Mouse (Mus musculus): ENCODE results near the gene Mapk8ip3. TPM values are rescaled to one million over a fixed set of nuclear protein-coding genes. Genes with fewer than 3 reads are reported as not detected.
"Not testable (repeated sequence)": the region's sequence is repeated elsewhere in the genome, so short reads cannot be mapped to it uniquely, and the experiment has no call there.

Mapk8ip3 gene
- 157 and 177 TPM in 2 replicates for total RNA-seq (2021)
- long read RNA-seq, partial matches to known transcripts: 19 of 33 reads
- long read RNA-seq, other reads (novel, unspliced or antisense): 14 of 33 reads

DNA sequence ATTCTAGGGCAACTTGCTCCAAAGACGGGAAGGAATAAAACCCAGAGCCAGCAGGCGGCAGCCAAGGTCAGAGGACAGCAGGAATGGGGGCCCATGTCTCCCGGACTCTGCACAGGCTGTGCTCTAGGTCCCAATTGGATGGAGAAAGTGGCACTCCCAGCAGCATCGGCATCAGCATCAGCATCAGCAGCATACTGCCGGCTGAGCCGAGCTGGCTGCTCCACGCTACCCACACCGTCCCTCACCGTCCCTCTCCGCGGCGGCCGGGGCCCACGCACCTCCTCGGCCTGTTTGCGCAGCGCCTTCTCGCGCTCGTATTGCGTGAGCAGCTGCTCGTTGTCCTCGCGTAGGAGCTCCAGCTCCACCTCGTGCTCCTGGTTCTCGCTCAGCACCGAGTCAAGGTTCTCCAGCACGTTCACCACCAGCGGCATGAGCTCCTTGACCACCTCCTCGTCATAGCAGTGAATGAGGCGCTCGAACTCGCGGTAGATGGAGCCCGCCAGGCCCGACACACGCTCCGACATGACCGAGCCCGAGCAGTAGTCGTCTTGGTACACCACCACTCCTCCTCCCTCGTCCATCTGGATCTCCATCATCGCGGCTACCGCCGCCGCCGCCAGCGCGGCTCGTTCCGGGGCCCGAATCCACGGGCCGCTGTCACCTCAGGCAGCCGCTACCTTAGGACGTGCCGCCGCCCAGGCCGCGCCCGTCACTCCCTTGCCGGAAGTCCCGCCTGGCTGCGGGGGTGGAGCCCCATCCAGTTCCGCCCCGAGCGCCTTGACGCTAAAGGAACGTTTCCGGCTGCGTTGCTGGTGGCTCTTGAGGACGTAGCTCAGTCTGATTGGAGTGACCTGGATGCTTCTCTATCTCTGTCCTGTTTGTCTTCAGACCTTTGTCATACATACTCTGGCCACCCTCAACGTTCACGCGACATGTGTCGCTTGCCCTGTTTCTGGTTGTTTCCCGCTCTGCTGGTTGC lies at the start of gene Mapk8ip3:
Mapk8ip3 (minus strand) TSS at position 719 of the 979 bp plus-strand sequence.
- DNase-seq: peak; percentile 97

DNA sequence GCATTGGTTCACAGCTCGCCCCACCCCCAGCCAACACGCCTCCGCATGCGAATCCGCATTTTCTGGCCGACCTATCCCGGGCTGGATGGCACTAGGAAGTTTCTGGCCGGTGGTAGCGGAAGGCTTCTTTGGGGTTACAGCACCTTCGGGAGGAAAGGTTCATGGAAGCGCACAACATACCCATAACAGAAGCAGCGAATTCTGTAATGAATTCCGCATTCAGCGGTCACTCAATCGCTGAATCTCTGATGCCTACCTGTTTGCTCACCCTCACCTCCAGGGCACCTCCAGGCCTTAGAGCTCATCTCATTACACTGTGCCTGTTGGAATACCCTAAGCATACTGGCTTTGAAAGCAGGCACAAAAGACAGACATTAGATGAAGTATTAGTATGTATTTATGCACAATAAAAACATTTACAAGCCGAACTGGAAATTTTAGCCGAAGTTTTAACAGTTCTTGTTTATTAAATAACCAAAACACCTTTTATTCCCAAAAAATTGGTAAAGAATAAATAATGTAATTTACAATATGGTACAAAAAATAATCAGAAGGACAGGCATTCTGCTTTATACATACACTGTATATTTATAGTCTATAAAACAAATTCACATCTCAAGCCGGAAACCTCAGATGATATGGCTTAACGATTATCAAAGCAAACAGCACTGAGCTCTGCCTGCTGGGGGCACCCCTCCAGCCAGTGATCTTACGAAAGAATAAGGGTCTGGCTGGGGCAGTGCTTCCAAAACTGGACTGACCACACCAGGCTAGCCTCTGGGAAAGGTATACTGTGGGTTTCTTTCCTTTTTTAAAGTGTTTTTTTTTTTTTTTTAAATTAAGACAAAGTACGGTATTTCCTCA lies 24.3 kb upstream of the Mapk8ip3 start:
- DNase-seq: no peak

DNA sequence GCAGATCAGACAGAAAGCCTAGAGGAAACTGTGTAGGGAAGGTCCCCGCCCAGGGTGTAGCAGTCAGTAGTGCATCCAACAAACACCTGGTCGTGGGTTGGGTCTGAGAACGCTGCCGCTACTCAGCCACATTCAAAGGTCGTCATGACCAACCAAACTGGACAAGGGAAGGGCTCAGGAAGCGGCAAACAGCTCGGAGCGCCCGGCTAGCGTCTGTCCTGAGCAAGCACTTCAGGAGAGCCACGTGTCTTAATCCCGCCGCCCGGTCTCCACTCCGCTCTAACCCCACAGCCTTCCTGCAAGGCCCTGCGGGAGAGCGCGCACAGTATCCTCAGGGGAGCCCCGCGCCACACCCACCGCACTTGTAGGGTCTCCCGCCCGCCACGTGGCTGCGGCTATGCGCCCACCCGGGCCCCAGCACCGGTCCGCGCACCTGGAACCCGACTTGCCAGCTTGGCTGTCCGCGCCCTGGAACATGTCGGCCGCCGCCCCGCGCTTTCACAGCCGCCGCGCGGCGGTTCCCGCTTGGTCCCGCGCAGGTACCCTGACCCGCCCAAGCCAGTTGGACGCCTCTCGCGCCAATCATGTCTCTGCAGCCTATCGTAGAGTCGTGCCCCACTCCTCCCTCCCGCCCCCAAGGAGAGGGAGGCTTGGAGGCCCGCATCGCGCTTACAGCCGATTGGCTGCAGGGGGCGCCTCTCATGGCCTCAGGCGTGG lies 23.5 kb upstream of the Mapk8ip3 start, which contains the start of gene Jpt2:
Jpt2 (minus strand) TSS at position 555 of the 717 bp plus-strand sequence.
- peak; percentile 99 for DNase-seq

DNA sequence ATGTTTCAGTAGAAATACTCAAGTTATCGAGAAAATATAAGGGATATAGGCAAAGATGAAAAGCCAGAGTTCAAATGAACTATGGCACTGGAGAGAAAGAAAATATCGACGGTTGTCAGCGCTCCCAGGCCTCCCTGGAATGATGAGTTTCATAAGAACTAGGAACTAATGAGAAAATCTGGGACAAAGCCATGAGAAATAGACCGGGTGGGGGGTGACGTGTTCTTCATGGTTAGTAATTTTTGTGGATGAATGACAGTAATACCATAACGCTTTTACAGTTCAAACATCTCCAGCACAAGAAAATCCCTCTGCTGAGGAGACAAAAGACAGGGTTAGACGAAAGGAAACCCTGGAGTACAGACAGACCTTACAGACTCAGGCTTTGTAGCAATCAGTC lies 22.6 kb upstream of the Mapk8ip3 start:
- DNase-seq: no peak

DNA sequence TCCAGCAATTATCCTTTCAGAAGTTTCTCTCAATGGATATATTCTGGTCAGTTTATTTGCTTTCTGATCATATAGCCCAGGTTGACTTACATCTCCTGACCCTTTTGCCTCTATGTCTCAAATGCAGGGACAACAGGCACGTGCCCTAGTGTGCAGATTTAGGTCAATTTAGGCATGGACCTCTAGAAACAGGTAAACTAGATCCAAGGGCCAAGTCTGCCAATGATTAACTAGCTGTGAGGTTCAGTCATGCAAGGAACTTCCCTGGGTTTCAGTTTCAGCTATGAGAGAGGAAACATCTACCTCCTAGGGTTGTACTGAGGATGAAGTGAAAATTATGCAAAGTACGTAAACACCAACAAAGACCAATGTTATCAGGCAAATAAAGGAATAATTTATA lies 16.5 kb upstream of the Mapk8ip3 start:
- DNase-seq: no peak

DNA sequence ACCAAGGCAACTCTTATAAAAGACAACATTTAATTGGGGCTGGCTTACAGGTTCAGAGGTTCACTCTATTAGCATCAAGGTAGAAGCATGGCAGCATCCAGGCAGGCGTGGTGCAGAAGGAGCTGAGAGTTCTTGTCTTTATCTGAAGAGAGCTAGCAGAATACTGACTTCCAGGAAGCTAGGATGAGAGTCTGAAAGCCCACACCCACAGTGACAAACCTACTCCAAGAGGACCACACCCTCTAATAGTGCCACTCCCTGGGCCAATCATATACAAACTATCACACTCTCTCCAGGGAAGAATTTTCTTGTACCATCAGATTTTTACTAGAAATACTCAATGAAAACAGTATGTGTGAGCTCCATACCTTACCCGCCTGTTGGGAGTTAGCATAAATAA lies 13.9 kb upstream of the Mapk8ip3 start:
- no peak for DNase-seq

DNA sequence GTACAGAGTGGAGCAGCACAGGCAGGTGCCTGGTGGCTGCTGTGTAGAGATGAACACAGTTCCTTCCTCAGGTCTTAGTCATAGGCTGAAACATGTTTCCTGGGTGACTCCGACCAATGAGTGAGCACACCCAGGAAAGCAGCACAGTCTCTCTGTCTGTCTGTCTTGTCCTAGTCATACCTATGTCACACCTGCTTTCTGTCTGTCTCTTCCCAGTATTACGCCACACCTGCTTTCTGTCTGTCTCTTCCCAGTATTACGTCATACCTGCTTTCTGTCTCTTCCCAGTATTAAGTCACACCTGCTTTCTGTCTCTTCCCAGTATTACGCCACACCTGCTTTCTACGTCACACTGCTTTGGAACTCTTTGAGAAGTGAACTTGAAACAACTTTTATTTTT lies 11.4 kb upstream of the Mapk8ip3 start:
- no peak for DNase-seq

DNA sequence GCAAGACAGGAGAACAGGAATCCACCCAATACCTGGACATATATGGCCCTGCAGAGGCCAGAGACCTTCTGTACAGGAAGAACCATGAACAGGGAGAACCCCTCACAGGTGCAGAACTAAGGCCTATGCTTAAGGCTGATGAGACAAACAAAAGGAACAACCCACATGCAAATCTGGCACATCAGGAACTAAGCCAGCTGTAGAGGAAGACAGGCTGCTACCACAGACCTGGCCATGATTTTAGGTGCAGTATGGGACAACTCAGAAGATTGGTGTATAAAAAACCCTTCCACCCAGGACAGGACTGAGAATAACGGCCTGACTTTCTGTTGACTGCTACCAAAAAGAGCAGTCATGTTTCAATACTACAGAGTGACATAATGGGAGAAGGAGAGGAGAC lies 6.8 kb upstream of the Mapk8ip3 start:
- not testable (repeated sequence) for DNase-seq

DNA sequence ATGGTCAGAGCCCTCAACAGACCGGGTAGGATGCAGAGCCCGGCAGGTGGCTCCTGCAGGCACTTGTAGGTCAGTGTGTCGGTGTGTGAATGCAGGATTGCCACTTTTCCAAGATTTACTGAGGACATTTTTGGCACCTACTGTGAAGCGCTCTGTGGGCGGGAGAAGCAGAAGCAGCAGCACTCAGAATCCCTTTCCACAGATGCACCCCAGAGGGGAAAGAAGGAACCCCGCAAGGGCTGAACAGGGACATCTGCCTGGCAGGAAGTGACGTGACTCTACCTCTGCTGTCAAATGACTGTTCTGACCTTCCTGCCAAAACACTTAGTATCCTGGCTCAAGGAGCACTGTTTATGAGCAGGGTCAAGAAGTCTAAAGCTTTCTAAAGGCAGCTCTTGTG lies 6.3 kb upstream of the Mapk8ip3 start:
- no peak for DNase-seq

DNA sequence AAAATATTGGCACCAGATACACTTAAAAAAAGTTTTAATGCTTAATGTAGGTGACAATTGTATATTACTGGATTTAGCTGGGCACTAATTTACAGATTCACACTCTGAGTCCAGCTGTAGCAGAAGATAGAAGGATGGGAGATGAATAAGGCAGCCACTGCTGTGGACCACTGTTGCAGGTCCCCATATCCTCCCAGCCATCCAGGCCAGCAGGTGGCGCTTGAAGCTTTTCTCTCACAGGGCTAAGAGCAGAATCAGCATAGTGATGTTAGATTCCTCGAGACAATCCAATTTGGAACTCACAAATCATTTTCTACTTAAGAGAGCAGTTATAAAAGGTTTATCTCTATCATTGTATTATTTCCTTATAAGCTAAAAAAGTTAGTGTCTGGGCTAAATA lies 5.7 kb upstream of the Mapk8ip3 start:
- peak; percentile 47 for DNase-seq

DNA sequence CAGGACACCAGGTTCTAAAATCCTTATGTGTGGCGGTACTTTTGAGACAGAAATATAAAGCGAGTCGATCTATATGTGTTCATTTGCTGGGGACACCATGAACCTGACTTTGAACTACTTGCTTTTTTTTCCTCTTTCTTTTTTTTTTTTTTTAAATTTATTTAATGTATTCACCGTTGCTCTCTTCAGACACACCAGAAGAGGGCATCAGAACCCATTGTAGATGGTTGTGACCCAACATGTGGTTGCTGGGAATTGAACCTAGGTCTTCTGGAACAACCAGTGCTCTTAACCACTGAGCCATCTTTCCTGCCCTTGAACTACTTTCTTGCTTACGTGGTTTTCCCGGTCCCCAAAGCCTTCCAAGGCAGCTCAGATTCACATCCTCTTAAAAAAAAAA lies 489 bp upstream of the Mapk8ip3 start:
- DNase-seq: no peak

DNA sequence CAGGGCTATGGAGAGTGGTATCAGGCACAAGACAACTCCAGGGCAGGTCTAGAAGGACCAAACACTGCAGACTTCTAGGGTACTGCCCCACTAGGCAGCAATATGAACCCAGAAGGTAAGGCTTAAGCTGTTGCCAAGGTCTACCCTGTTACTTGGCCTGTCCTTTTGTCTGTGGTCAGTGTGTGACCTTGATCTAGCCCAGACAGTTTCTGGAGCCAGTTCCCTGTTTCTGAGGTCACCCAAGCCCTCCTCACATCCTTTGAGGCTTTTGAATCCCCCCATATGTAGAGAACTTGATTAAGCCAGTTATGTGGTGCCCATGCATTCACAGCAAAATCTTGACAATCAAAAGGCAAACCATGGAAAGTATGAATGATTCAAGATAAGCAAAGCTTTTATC lies 1.1 kb downstream of the Mapk8ip3 start:
- DNase-seq: no peak

DNA sequence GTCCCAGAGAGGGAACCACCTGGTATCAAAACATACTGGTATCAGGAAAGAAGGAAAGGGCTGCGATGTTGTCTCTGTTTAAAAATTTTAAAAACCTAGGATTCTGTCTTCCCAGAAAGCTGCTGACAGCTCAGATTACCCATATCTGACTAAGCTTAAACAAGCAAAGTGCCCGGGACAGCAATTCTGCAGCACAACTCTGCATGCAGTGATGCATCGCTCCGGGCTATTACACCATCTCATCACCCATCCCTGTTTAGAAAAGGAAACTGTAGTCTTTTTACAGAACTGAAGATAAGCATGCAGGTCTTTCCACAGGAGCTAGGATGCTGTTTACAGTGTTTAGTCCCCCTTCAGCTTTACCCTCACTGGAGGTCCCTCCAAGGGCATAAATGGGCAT lies 1.9 kb downstream of the Mapk8ip3 start:
- peak; percentile 15 for DNase-seq

DNA sequence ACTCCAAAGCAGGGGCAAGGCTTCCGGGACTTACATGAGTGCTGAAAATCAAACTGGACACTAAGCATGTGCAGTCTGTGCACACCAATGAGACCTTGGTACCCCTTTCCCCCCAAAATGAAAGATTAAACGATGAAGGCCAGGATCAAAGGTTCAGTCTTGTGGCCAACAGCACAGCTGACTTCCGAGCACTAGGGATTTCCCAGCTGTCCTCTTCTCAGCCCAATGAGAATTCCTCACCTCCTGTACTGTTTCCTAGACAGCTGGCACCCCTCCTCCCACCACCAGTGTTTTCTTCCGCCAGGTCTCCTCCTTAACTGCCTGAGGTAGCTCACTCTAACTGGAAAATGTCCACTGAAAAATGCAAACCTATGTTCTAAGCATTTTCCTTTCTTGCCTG lies 3.6 kb downstream of the Mapk8ip3 start:
- DNase-seq: no peak

DNA sequence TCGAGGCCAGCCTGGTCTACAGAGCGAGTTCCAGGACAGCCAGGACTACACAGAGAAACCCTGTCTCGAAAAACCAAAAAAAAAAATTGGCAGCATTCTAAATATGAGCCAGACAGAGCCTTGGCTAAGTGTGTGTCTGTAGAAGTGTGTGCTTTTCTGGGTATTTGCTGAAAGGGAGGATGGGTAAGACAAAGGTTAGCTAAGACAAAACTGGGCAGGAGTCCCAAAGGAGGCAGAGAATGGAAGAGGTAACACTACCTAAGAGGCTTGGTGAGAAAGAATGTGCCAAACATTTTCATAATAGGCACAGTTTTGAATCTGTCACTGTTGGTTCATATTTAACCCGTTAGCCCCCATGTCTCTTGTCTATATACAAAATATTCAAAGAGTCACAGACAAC lies 4.3 kb downstream of the Mapk8ip3 start:
- DNase-seq: no peak

DNA sequence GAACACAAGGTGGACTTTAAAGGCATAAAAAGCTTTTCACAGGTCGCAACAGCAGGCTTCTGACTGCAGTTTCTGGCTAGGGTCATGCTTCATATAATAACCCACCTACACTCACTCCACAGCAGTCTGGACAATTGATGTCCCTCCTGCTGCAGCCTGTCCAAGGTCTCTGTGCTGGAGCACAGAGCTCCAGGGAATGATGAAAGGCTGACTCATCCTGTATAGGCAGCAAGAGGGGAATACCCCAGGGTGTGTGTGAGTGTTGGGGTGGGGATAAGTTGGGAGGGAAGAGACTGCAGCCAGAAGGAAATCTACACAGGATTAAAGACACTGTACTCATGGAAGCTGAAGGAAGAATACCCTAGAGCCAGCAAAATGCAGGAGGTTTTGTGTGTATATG lies 7.3 kb downstream of the Mapk8ip3 start:
- DNase-seq: peak; percentile 20

DNA sequence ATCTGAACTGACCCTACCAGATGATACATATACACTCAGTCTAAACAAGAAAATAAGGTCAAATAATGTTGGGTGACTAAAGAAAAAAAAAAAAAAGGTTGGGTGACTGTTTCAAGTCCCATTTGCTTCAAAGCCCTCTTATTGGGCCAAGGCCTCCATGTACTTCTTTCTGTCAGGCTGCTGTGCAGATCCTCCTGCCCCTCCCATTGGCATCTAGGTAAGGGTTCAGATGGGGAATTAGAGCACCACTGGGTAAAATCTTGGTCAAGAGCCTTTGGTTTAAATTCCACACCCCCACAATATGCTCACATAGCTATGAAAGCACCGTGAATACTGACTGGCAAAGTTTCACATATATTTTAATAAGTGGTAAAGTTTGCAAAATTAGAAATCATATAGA lies 13.5 kb downstream of the Mapk8ip3 start:
- no peak for DNase-seq

DNA sequence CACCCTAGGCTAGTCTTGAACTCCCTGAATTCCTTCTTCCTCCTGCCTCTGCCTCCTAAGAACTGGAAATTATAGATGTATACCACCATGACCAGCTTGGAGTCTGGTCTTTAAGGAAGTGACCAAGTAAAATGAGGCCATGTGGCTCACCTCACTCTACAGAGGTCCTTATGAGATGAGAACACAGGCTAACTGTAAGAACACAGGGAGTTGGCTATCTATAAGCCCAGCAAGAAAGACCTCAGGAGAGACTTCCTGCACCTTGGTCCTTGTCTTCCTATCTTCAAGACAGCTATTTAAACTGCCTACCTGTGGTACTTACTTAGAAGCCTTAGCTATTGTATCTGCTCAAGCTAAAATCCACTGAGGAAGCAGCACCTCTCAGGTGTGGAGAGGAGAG lies 22.8 kb downstream of the Mapk8ip3 start:
- no peak for DNase-seq

DNA sequence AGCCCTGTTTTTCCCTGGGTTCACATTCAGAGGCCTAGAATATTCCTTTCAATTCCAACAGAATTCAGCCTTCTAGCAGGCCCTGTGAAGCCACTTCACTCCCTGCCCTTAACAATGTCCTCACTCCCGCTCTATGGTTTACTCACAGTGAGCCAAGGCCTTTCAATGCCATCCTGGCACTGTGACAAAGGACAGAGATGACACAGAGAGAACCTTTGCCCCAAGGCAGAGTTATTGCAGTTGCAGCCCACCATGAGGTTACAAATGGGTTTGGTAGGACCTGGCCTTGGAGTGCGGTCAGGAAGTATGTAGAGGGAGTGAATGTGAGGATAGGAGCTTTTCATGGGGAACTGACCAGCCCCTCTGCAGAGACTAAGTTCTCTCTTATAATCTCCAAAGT lies 29.2 kb downstream of the Mapk8ip3 start:
- peak; percentile 67 for DNase-seq

DNA sequence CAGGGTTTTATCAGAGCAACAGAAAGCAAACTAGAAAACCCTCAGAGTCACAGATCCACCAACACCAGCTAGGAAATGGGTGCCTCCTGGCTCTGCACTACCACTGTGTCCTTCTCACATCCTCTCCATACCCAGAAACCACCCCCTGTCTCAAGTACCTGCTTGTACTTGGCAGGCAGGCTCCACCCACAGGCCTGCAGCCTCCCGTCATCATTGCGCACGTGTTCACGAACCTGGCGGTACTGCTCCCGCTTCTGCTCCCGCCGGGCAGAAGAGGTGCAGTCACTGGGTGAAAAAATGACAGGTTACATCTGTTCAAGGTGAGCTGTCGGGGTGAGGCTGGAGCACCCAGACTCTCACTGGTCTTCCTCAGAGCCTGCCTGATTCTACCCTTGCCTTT lies 33.0 kb downstream of the Mapk8ip3 start:
- DNase-seq: no peak

DNA sequence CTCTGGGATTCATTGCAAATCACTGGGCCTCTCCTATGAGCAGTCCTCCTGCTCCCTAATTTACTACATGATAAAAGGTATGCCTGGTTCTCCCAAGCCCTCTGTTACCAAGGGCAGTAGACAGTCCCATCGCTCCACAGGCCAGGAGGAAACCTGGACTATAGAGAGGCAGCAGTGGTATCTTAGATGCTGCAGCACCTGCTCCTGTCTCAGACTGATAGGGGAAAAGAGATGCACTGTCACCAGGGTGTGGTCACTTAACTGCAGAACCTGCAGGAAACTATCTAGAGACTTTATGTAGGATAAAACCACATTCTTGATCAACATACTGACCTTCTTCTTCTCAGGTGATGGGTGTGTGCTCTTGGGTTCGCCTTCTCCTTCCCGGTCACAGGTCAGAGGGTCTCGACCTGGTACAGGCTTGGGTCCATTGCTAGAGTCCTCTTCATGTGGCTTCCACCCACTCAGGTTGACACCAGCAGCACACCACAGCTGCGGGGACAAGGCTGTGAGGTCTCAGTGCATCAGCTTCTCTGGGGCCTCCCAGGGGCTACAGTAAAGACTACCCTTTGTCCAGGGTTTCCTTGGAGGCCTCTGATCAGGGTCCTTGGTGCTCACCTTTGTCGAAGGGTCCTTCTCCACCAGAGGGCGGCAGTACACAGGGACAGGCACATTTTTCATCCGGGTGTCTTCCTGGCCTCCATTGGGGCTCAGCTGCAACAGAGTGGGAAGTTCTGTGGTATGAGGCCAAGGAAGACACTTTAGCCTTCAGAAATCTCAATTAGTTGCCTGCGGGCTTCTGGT lies 33.9 kb downstream of the Mapk8ip3 start:
- DNase-seq: peak; percentile 47
